Mouse (Mus musculus): ENCODE results near the gene Cpvl. TPM values are rescaled to one million over a fixed set of nuclear protein-coding genes. Genes with fewer than 3 reads are reported as not detected.

Gene Cpvl
- polyA plus RNA-seq, 1 experiment from 2014 or later, result 0.18 TPM

- no peak for TF ChIP-seq EP300 (IDR thresholded peaks at IDR 0.05)
- TF ChIP-seq CTCF (IDR thresholded peaks at IDR 0.05), result no peak
- H3K36me3 ChIP-seq (ENCODE audit: insufficient read depth, low read length), result no peaks in the 10 kb centered on the region
- H3K4me2 ChIP-seq (replicated peaks; ENCODE audit: low read depth, low read length), result no peak overlapping the region
- WGBS, result 54% methylated on average over 3 of the region's 3 CpGs
- no peak overlapping the region for H3K9ac ChIP-seq (replicated peaks; ENCODE audit: low read depth)
- no peak overlapping the region for H3K4me3 ChIP-seq (ENCODE audit: low read depth, low read length)
- DNase-seq (ENCODE audit: low spot score) (no peak), ATAC-seq (no peak)
- no peaks in the 10 kb centered on the region for H3K27me3 ChIP-seq (replicated peaks; ENCODE audit: insufficient read depth, low read length)
- H3K4me1 ChIP-seq (ENCODE audit: insufficient read depth, low read depth, low read length), result peaks cover 7% of the 10 kb centered on the region; the same call in 1 of the 2 replicates
- no peaks in the 10 kb centered on the region for H3K9me3 ChIP-seq (ENCODE audit: low read length)
- no peak overlapping the region for H3K27ac ChIP-seq (ENCODE audit: low read length)
These were observed 39.5 kb downstream of the Cpvl start for GRCm38 (mm10) chr6:53938942-53939341.

DNA sequence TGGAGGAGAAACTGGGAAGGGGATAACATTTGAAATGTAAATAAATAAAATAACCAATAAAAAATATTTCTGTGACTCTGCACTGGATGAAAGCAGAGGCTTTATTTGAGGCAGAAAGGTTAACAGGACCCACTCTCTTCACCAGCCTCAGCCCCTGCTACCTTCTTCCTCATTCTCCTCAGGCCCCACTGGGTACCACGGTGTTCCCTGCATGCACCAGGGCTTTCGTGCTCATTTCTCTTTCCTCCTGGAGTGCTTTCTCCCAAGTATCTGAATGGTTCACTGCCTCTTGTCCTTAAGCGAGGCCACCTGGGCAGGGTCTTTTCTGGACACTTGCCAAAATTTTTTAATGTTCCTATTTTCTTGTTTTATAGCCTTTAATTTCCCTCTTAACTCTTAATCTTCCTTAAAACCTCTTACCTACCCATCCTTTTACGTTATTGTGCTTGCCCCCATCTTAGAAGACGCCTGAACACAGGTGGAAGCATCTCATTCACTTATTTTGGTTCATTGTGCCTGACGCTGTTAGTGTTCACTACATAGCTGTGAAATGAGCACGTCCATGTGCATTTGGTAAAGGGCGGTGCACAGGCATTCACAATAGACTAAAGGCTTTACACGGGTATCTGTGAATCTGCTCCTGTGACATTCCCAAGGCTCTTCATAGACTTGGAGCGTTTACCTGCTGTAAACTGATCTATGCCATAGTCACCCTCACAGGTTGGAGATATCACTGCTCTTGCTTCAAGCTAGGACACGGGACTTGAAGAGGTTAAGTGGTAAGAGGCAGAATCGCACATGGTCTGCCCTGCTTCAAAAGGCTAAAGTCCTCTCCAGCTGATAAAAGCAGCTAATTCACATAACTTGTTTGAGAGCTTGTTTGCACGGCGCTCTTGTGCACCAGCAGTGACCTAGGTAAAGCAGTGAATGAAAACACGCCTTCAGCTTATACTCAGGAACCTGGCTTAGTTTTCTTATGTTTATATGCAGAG is 41.0 kb downstream of the Cpvl start:
- H3K4me1 ChIP-seq (ENCODE audit: insufficient read depth, low read depth, low read length), result peaks cover 7% of the 10 kb centered on the region; the same call in 1 of the 2 replicates
- peak; percentile 81 for DNase-seq (ENCODE audit: low spot score)
- H3K9me3 ChIP-seq (ENCODE audit: low read length), result no peaks in the 10 kb centered on the region
- peak; percentile 79 for TF ChIP-seq EP300 (IDR thresholded peaks at IDR 0.05)
- TF ChIP-seq CTCF (IDR thresholded peaks at IDR 0.05), result no peak
- no peaks in the 10 kb centered on the region for H3K27me3 ChIP-seq (replicated peaks; ENCODE audit: insufficient read depth, low read length)
- H3K4me3 ChIP-seq (ENCODE audit: low read depth, low read length), result no peak overlapping the region
- H3K4me2 ChIP-seq (replicated peaks; ENCODE audit: low read depth, low read length), result no peak overlapping the region
- H3K36me3 ChIP-seq (ENCODE audit: insufficient read depth, low read length), result no peaks in the 10 kb centered on the region
- no peak overlapping the region for H3K27ac ChIP-seq (ENCODE audit: low read length)
- H3K9ac ChIP-seq (replicated peaks; ENCODE audit: low read depth), result no peak overlapping the region
- peak; percentile 93 for ATAC-seq
- WGBS, result 57% methylated on average over 15 of the region's 15 CpGs

- H3K4me2 ChIP-seq (replicated peaks; ENCODE audit: low read depth, low read length), result no peak overlapping the region
- no peak overlapping the region for H3K4me3 ChIP-seq (ENCODE audit: low read depth, low read length)
- no peaks in the 10 kb centered on the region for H3K27me3 ChIP-seq (replicated peaks; ENCODE audit: insufficient read depth, low read length)
- no peak overlapping the region for H3K27ac ChIP-seq (ENCODE audit: low read length)
- no peaks in the 10 kb centered on the region for H3K4me1 ChIP-seq (ENCODE audit: insufficient read depth, low read depth, low read length)
- no peak for TF ChIP-seq EP300 (IDR thresholded peaks at IDR 0.05)
- TF ChIP-seq CTCF (IDR thresholded peaks at IDR 0.05), result no peak
- H3K9me3 ChIP-seq (ENCODE audit: low read length), result no peaks in the 10 kb centered on the region
- 81% methylated on average over 8 of the region's 8 CpGs for WGBS
- H3K9ac ChIP-seq (replicated peaks; ENCODE audit: low read depth), result no peak overlapping the region
- ATAC-seq (no peak), DNase-seq (ENCODE audit: low spot score) (no peak)
- no peaks in the 10 kb centered on the region for H3K36me3 ChIP-seq (ENCODE audit: insufficient read depth, low read length)
These were observed 46.9 kb downstream of the Cpvl start for GRCm38 (mm10) chr6:53931605-53932004.

DNA sequence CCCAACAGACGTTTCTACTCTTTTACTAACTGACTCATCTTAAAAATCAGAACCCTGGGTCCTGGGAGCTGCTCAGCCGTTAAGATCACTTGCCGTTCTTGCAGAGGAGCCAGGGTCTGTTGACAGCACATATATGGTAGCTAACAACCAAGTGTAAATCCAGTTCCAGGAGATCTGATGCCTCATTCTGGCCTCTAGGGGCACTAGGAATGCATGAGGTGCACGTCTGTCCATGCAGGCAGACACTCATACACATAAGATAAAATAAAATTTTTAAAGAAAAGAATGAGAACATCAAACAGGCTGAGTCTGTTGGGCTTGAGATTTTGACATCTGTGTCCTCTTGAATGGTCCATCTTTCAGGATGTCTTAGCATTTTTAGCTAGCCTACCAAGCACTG is 48.6 kb downstream of the Cpvl start:
- H3K4me2 ChIP-seq (replicated peaks; ENCODE audit: low read depth, low read length), result no peak overlapping the region
- peak; percentile 54 for TF ChIP-seq CTCF (IDR thresholded peaks at IDR 0.05)
- no peak for TF ChIP-seq EP300 (IDR thresholded peaks at IDR 0.05)
- ATAC-seq (no peak), DNase-seq (ENCODE audit: low spot score) (no peak)
- no peaks in the 10 kb centered on the region for H3K36me3 ChIP-seq (ENCODE audit: insufficient read depth, low read length)
- H3K27me3 ChIP-seq (replicated peaks; ENCODE audit: insufficient read depth, low read length), result no peaks in the 10 kb centered on the region
- no peaks in the 10 kb centered on the region for H3K4me1 ChIP-seq (ENCODE audit: insufficient read depth, low read depth, low read length)
- H3K9me3 ChIP-seq (ENCODE audit: low read length), result no peaks in the 10 kb centered on the region
- WGBS, result 55% methylated on average over 4 of the region's 4 CpGs
- H3K4me3 ChIP-seq (ENCODE audit: low read depth, low read length), result no peak overlapping the region
- no peak overlapping the region for H3K9ac ChIP-seq (replicated peaks; ENCODE audit: low read depth)
- H3K27ac ChIP-seq (ENCODE audit: low read length), result no peak overlapping the region

DNA sequence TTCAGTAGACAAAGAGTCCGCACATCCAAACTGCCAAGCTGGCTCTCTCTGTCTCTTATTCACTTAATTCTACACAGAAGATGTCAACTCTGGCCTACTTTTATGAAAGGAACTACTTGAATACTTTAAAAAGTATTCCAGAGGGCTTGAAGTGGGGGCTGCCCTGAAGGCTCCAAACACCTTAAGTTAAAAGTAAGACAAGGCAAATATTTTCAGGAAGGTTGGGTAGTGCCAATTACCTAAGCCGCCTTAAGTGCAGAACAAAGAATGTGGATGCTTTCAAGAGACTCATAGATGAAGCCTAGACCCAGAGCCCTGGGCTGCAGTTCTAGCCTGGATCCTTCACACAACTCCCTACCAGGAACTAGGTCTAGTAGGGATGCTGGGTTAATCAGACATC is 52.3 kb downstream of the Cpvl start:
- H3K9ac ChIP-seq (replicated peaks; ENCODE audit: low read depth), result no peak overlapping the region
- ATAC-seq (peak; percentile 88), DNase-seq (ENCODE audit: low spot score) (peak; percentile 73)
- H3K4me2 ChIP-seq (replicated peaks; ENCODE audit: low read depth, low read length), result no peak overlapping the region
- no peak overlapping the region for H3K4me3 ChIP-seq (ENCODE audit: low read depth, low read length)
- no peaks in the 10 kb centered on the region for H3K9me3 ChIP-seq (ENCODE audit: low read length)
- 51% methylated on average over 2 of the region's 2 CpGs for WGBS
- TF ChIP-seq EP300 (IDR thresholded peaks at IDR 0.05) (peak; percentile 60), CTCF (IDR thresholded peaks at IDR 0.05) (no peak)
- H3K27me3 ChIP-seq (replicated peaks; ENCODE audit: insufficient read depth, low read length), result no peaks in the 10 kb centered on the region
- H3K4me1 ChIP-seq (ENCODE audit: insufficient read depth, low read depth, low read length), result no peaks in the 10 kb centered on the region
- H3K36me3 ChIP-seq (ENCODE audit: insufficient read depth, low read length), result no peaks in the 10 kb centered on the region
- H3K27ac ChIP-seq (ENCODE audit: low read length), result no peak overlapping the region

- Histone ChIP-seq H3K4me1 (ENCODE audit: insufficient read depth, low read depth, low read length) (no peaks in the 10 kb centered on the region), H3K27ac (ENCODE audit: low read length) (no peak overlapping the region), H3K9ac (replicated peaks; ENCODE audit: low read depth) (no peak overlapping the region), H3K27me3 (replicated peaks; ENCODE audit: insufficient read depth, low read length) (no peaks in the 10 kb centered on the region), H3K4me3 (ENCODE audit: low read depth, low read length) (no peak overlapping the region), H3K4me2 (replicated peaks; ENCODE audit: low read depth, low read length) (no peak overlapping the region), H3K36me3 (ENCODE audit: insufficient read depth, low read length) (no peaks in the 10 kb centered on the region), H3K9me3 (ENCODE audit: low read length) (no peaks in the 10 kb centered on the region)
- ATAC-seq, result no peak
- DNase-seq (ENCODE audit: low spot score), result no peak
- 64% methylated on average over 8 of the region's 8 CpGs for WGBS
- TF ChIP-seq CTCF (IDR thresholded peaks at IDR 0.05), result no peak
- TF ChIP-seq EP300 (IDR thresholded peaks at IDR 0.05), result no peak
These were observed 53.3 kb downstream of the Cpvl start for GRCm38 (mm10) chr6:53925192-53925591.
